Mouse (Mus musculus): ENCODE results near the gene Plgrkt.
A peak's percentile ranks its signal among the peaks of the same experiment; 100 is the strongest.

Plgrkt gene

DNA sequence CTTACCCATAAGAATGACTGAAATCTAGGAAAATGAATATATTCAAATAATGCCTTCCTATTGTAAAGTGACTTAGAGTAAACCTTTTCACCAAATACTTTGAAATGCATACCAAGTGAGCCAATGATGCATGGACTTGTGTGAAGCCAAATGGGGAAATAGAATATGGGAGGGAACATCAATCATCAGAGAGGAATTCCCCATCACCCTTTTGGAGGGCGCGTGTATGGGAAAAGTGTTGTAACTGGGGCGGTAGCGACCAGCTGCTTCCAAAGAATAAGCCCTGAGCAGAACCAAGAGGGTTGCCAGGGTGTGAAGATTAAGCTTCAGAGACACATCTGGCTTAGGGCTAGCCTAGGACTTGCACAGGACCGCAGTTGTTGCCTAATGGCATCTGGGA, 16.2 kb upstream of the Plgrkt start:
- DNase-seq (ENCODE audit: low read depth) = no peak

- DNase-seq (ENCODE audit: low read depth) = no peak
Measured at GRCm38 (mm10) chr19:29379839-29380603, 12.8 kb upstream of the Plgrkt start.

- no peak for DNase-seq (ENCODE audit: low read depth)
Measured at GRCm38 (mm10) chr19:29376382-29376781, 9.2 kb upstream of the Plgrkt start.

GRCm38 (mm10) chr19:29374947-29375346, 7.8 kb upstream of the Plgrkt start:
- no peak for DNase-seq (ENCODE audit: low read depth)

DNA sequence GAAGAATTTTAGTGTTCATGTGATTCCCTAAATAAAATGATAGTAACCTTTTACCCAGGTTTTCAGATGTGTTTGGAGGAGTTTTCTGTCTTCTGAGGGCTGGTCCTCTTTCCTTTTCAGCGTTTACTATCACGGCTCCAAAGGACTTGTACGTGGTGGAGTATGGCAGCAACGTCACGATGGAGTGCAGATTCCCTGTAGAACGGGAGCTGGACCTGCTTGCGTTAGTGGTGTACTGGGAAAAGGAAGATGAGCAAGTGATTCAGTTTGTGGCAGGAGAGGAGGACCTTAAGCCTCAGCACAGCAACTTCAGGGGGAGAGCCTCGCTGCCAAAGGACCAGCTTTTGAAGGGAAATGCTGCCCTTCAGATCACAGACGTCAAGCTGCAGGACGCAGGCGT, 6.2 kb upstream of the Plgrkt start:
- DNase-seq (ENCODE audit: low read depth) = no peak

- DNase-seq (ENCODE audit: low read depth) = no peak
Measured at GRCm38 (mm10) chr19:29372621-29373020, 5.4 kb upstream of the Plgrkt start.

- DNase-seq (ENCODE audit: low read depth) = peak; percentile 48
Measured at GRCm38 (mm10) chr19:29372138-29372537, 4.9 kb upstream of the Plgrkt start.

DNA sequence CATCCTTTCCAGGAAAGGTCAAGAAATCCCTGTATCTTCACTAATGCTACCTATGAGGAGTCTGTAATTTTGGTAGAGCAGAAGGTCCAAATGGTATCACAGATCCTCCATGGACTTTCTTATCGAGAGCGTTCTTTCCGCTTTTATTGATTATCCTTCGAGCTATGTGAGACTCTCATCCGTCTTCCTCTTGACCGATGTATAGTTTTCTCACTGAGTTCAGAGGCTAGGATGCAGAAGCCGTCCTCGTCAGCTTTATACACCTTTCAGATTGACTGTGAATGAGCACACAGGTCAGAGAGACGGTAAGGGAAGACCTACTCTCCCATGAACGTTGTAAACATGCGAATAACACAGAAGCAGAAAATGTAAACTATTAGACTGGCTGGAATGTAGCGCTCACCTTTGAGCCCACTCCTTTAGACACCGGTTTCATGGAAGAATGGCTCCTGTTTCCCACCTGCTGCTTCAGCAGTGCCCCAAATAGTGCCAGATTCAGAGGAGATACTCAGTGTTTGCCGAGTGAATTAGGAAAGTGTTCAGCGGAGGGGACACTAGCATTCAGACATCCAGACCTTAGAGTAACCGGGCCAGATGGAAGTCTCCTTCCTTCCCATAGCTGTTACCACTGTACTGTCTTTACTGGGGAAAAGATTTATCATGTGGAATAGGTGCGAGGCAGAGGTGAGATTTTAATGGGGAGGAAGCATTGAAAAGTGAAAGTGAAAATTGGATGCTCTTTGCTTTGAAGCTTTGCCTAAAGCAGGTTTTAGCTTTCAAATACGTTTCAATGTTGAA, 4.3 kb upstream of the Plgrkt start:
- peak; percentile 42 for DNase-seq (ENCODE audit: low read depth)

DNA sequence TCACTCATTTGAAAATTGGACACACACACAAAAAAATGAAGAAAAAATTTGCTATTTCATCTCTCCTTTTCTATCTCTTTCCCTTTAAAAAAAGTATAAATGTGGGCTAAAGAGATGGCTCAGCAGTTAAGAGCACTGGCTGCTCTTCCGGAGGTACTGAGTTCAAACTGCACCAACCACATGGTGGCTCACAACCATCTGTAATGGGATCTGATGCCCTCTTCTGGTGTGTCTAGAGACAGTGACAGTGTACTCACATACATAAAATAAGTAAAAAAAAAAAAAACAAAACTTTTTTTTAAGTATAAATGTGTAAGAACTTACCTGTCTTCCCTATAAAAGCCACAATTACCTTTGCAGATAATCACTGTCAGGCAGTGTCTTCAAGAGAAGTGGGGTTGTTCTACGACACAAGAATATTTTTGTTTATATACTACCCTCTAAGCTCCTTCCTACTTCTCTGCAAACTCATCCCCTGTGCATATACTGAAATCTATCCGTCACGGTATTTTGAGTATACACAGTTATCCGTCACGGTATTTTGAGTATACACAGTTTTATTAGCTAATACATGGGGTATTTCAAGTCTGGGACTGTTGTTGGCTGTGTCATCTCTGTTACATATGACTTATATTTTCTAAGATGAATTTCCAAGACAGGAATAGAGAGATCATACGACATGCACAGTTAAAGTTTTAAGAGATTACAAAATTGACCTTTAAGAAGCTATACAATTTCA, 3.5 kb upstream of the Plgrkt start:
- peak; percentile 34 for DNase-seq (ENCODE audit: low read depth)

GRCm38 (mm10) chr19:29370112-29370511, 2.9 kb upstream of the Plgrkt start:
- peak; percentile 62 for DNase-seq (ENCODE audit: low read depth)

- DNase-seq (ENCODE audit: low read depth) = peak; percentile 71
Measured at GRCm38 (mm10) chr19:29368671-29369309, 1.6 kb upstream of the Plgrkt start.

GRCm38 (mm10) chr19:29368041-29368440, 851 bp upstream of the Plgrkt start:
- no peak for DNase-seq (ENCODE audit: low read depth)

DNA sequence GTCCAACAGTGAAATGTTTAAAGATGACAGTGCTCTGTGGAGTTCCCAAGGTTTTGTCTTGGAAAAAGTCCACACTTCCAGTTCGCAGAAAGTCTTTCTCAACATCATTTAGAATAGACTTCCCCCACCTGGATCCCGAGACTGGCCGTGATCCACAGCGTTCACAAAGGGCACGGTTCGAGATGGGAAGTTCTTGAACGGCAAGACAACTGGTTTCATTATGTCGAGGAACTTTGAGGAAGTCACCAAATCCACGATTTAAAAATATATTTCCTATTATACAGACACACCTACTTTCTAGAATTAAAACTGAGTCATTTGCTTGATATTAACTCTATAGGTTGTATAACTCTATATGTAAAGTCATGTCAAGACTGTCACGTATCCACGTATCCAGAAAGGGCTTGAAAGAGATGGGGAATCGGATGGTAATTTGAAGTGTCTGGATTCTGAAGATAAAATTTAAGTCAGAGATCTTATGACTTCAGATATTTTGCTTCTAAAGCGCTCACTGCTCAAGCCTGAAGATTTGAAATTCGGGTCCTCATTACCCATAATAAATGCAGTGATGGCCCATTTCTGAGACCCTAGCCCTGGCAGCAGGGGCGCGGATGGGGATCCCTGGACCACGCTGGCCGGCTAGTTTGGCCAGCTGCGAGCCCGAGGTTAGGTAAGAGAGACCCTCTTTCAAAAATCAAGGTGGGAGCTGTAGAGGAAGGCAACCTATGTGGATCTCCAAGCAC, 793 bp downstream of the Plgrkt start:
- peak; percentile 36 for DNase-seq (ENCODE audit: low read depth)

- DNase-seq (ENCODE audit: low read depth) = no peak
Measured at GRCm38 (mm10) chr19:29365105-29365504, 2.1 kb downstream of the Plgrkt start.

DNA sequence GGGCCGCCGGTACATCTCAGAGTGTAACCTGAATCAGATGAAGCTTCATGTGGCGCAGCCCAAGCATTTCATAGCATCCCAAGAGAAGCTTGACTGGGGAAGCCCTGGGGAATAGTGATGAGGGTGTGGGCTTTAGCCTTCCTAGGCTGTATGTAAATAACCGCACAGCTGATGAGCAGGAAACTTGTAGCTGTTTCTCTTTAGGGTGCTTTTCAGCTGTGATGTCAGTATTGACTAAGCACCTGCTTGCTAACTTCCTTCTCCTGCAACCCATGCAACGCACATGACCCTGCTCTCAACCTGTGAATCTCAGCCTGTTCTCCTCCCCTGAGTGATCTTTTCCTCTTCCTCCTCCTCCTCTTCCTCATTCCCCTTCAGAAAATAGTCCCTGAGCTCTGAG, 3.1 kb downstream of the Plgrkt start:
- no peak for DNase-seq (ENCODE audit: low read depth)

- DNase-seq (ENCODE audit: low read depth) = no peak
Measured at GRCm38 (mm10) chr19:29363557-29363956, 3.6 kb downstream of the Plgrkt start.

DNA sequence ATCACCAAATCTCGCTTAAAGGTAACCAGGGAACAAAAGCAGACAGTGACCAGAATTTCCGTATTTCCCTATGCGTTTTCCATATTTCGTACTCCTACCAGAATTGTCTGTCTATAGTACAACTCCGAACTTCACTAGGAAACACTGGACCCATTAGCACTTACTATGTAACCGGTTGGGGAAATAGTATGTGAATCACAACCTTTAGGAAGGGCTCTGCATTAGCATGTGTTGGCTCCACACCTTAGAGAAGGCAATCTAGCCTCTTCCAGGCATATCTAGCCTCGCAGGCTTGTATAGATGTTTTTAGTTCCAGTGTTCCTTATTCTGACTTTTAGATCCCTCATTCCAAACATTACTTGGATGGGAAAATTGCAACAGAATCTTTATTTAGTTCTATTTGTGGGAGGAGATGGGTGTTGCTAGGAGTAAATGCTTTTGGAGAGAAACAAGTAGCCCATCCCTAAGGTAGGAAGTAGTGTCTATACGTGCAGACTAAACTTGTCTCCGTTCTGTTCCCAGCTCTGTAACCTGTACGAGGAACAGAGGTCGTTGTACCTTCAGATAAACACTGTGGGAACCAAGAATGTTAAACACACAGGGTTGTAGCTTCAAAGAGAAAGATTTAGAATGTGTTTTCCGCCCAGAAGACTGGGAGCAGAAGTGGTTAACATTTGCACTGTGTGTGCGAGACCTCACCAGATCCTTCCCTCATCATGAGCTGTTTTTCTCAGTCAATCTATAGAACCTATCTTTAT, 4.8 kb downstream of the Plgrkt start:
- DNase-seq (ENCODE audit: low read depth) = no peak

GRCm38 (mm10) chr19:29361468-29362130, 5.6 kb downstream of the Plgrkt start:
- peak; percentile 84 for DNase-seq (ENCODE audit: low read depth)

DNA sequence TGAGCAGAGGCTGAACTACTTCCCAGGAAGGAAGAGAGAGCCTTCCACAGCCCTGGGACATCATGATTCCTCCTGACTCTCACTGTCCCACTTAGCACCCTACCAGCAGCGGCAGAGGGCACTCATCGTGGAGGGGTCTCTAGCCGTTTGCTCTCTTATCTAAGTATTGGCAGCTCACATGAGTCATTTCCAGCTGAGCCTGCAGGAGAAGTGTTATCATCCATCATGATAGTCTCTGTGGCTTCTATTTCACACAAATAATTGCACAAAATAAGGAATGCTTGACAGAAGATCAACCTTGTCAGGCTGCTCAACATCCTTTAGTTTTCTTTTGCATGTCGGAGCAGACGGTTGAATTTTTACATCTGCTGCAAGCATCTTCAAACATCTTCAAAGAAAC, 6.9 kb downstream of the Plgrkt start:
- peak; percentile 89 for DNase-seq (ENCODE audit: low read depth)

DNA sequence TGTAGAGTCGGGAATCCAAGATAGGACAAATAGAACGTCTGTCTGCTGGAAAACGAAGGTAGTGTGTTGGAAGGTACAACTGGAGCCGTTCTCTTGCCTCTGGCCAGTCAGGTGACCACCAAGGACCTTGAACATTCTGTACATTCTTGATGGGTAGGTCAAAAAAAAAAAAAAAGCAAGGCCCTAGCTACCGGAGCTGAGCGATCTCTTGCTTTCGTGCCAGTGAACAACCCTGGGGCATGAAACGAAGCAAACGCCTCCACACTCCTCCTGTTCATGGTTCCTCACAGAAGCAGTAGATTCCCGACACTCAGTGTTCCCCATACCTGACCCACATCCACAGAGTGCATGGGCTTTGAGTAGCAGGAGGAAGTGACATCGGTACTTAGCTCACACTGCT, 10.9 kb downstream of the Plgrkt start:
- DNase-seq (ENCODE audit: low read depth) = no peak
